Mouse (Mus musculus): Measurements from ENCODE around the gene Gm15114. TPM values are rescaled to one million over a fixed set of nuclear protein-coding genes. Genes with fewer than 3 reads are reported as not detected.

Gm15114 gene
- polyA plus RNA-seq (2012; rRNA removed; ENCODE audit: low replicate concordance), result not detected in 2 replicates

DNA sequence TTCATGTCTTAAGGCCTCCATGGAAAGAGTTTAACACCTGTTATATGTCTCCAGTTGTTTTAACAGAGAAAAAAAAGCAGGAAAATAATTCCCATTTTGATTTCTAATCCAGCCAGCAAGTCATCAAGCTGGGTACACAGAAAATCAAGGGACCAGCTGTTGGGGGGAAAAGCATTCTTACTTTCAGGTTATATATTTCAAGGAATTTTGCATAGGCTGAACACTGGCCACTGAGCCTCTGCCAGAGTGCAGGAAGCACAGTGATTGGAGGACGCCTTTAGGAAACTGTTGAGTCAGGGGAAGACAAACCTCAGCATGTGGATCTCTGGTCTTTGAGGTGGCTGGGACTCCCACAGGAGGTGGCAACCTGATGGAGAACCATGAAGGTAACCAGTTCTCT is at the start of gene Gm15114:
Gene Gm15114 (plus strand): TSS at position 301 of the 400 bp plus-strand sequence.

Other genes starting within 250 kb of the Gm15114 start
- gene Gm8334, start 126.2 kb downstream of the Gm15114 start, polyA plus RNA-seq (2012; rRNA removed; ENCODE audit: low replicate concordance), result not detected in 2 replicates
- gene Gm15127, start 174.6 kb downstream of the Gm15114 start, polyA plus RNA-seq (2012; rRNA removed; ENCODE audit: low replicate concordance), result not detected in 2 replicates

All from subcutaneous adipose tissue, adult 2 months (tissue).